Mouse (Mus musculus) hindbrain, embryonic 13.5 days (tissue): Measurements from ENCODE around the gene Slc7a1. TPM values are rescaled to one million over a fixed set of nuclear protein-coding genes. Genes with fewer than 3 reads are reported as not detected.

Source experiments
- ATAC-seq: fragments of 200-750 bp; cut with Nextera tagmentation; 2 replicates; pipeline ENCODE4 v1.8.0; 2017; ENCODE audit warnings: moderate TSS enrichment; ENCODE audit not compliant: low FRiP score
- H3K27ac ChIP-seq: fragments of 300-500 bp; sonication (generic); 2 replicates; pipeline ENCODE4 v1.5.1; 2015; ENCODE audit warnings: inconsistent platforms, mild to moderate bottlenecking, moderate library complexity
- H3K27me3 ChIP-seq: fragments of 300-500 bp; sonication (generic); 2 replicates; pipeline ENCODE4 v1.6.1; 2015; ENCODE audit warnings: mild to moderate bottlenecking, inconsistent platforms
- H3K36me3 ChIP-seq: fragments of 300-500 bp; sonication (generic); 2 replicates; pipeline ENCODE4 v1.6.1; 2015; ENCODE audit warnings: mild to moderate bottlenecking, inconsistent platforms
- H3K4me1 ChIP-seq: fragments of 300-500 bp; sonication (generic); replicated peaks from 2 replicates; pipeline ENCODE4 v1.6.1; 2015; ENCODE audit warnings: inconsistent platforms
- H3K4me2 ChIP-seq: fragments of 300-500 bp; sonication (generic); 2 replicates; pipeline ENCODE4 v1.6.1; 2015; ENCODE audit warnings: inconsistent platforms, mild to moderate bottlenecking, moderate library complexity
- H3K4me3 ChIP-seq: fragments of 300-500 bp; sonication (generic); 2 replicates; pipeline ENCODE4 v1.5.1; 2015; ENCODE audit warnings: mild to moderate bottlenecking, inconsistent platforms
- H3K9ac ChIP-seq: fragments of 300-500 bp; sonication (generic); 2 replicates; pipeline ENCODE4 v1.6.1; 2015; ENCODE audit warnings: mild to moderate bottlenecking, inconsistent platforms
- H3K9me3 ChIP-seq: fragments of 300-500 bp; sonication (generic); 2 replicates; pipeline ENCODE4 v1.6.1; 2016; ENCODE audit warnings: inconsistent platforms
- WGBS: fragments of 180-500 bp; shearing (Covaris S2); methylation state at CpG from one replicate; pipeline ENCODE4 v1.1.7; 2015; 5-methylcytosine and 5-hydroxymethylcytosine counted together
- polyA plus RNA-seq: library from polyadenylated mRNA; unstranded; fragments of >200 nt; fragmentation: Nextera tagmentation; extraction: Ambion mirVana; gene quantifications from 2 replicates; pipeline ENCODE4 v1.2.1, GENCODE M21; 2015

The Slc7a1 gene
- polyA plus RNA-seq, 1 experiment from 2014 or later = 29.6 TPM

GRCm38 (mm10) chr5:148412504-148412903 is 12.8 kb upstream of the Slc7a1 start:
- Histone ChIP-seq H3K4me3 (no peak overlapping the region), H3K9me3 (no peaks in the 10 kb centered on the region), H3K27ac (no peak overlapping the region), H3K4me2 (no peak overlapping the region), H3K9ac (no peak overlapping the region), H3K4me1 (no peaks in the 10 kb centered on the region), H3K36me3 (no peaks in the 10 kb centered on the region), H3K27me3 (no peaks in the 10 kb centered on the region)
- 94% methylated on average over 4 of the region's 4 CpGs for WGBS
- no peak for ATAC-seq

- Histone ChIP-seq H3K9ac (no peak overlapping the region), H3K4me3 (no peak overlapping the region), H3K27ac (no peak overlapping the region), H3K4me1 (no peaks in the 10 kb centered on the region), H3K27me3 (no peaks in the 10 kb centered on the region), H3K4me2 (no peak overlapping the region), H3K9me3 (0 out of 2 replicates have a peak, but pooled peaks cover 4% of the 10 kb centered on the region), H3K36me3 (no peaks in the 10 kb centered on the region)
- WGBS = 84% methylated on average over 8 of the region's 8 CpGs
- no peak for ATAC-seq
These were observed 9.8 kb upstream of the Slc7a1 start for GRCm38 (mm10) chr5:148409465-148409864.

GRCm38 (mm10) chr5:148406913-148407312 is 7.2 kb upstream of the Slc7a1 start:
- ATAC-seq = no peak
- Histone ChIP-seq H3K27me3 (0 out of 2 replicates have a peak, but pooled peaks cover 1% of the 10 kb centered on the region), H3K4me2 (no peak overlapping the region), H3K9me3 (0 out of 2 replicates have a peak, but pooled peaks cover 4% of the 10 kb centered on the region), H3K4me1 (no peaks in the 10 kb centered on the region), H3K36me3 (no peaks in the 10 kb centered on the region), H3K27ac (no peak overlapping the region), H3K9ac (no peak overlapping the region), H3K4me3 (no peak overlapping the region)
- WGBS = 88% methylated on average over 2 of the region's 2 CpGs

GRCm38 (mm10) chr5:148404548-148404947 is 4.8 kb upstream of the Slc7a1 start:
- H3K4me3 ChIP-seq = no peak overlapping the region
- H3K4me2 ChIP-seq = no peak overlapping the region
- H3K27me3 ChIP-seq = 0 out of 2 replicates have a peak, but pooled peaks cover 3% of the 10 kb centered on the region
- H3K27ac ChIP-seq = no peak overlapping the region
- H3K4me1 ChIP-seq = peaks cover 5% of the 10 kb centered on the region
- ATAC-seq = no peak
- no peak overlapping the region for H3K9ac ChIP-seq
- 0 out of 2 replicates have a peak, but pooled peaks cover 4% of the 10 kb centered on the region for H3K9me3 ChIP-seq
- H3K36me3 ChIP-seq = no peaks in the 10 kb centered on the region
- 95% methylated on average over 7 of the region's 7 CpGs for WGBS

GRCm38 (mm10) chr5:148402641-148403040 is 2.9 kb upstream of the Slc7a1 start:
- Histone ChIP-seq H3K9me3 (0 out of 2 replicates have a peak, but pooled peaks cover 4% of the 10 kb centered on the region), H3K4me2 (no peak overlapping the region), H3K36me3 (no peaks in the 10 kb centered on the region), H3K4me3 (no peak overlapping the region), H3K27me3 (0 out of 2 replicates have a peak, but pooled peaks cover 3% of the 10 kb centered on the region), H3K4me1 (peaks cover 20% of the 10 kb centered on the region), H3K27ac (no peak overlapping the region), H3K9ac (no peak overlapping the region)
- ATAC-seq = no peak
- WGBS = 42% methylated on average over 4 of the region's 4 CpGs

GRCm38 (mm10) chr5:148398766-148399659 is 691 bp downstream of the Slc7a1 start:
- Histone ChIP-seq H3K27me3 (0 out of 2 replicates have a peak, but pooled peaks cover 3% of the 10 kb centered on the region), H3K9ac (peak overlapping the region; percentile 86), H3K27ac (peak overlapping the region; percentile 49), H3K4me1 (peaks cover 23% of the 10 kb centered on the region), H3K36me3 (no peaks in the 10 kb centered on the region), H3K4me2 (peak overlapping the region; percentile 98), H3K4me3 (peak overlapping the region; percentile 78), H3K9me3 (no peaks in the 10 kb centered on the region)
- WGBS = 4% methylated on average over 58 of the region's 58 CpGs
- ATAC-seq = peak; percentile 84

GRCm38 (mm10) chr5:148398451-148398765 is 1.3 kb downstream of the Slc7a1 start:
- peak overlapping the region; percentile 78 for H3K4me3 ChIP-seq
- H3K27me3 ChIP-seq = 0 out of 2 replicates have a peak, but pooled peaks cover 3% of the 10 kb centered on the region
- WGBS = 62% methylated on average over 6 of the region's 6 CpGs
- 0 out of 2 replicates have a peak overlapping the region, but pooled peaks have one; percentile 86 for H3K9ac ChIP-seq
- ATAC-seq = no peak
- H3K36me3 ChIP-seq = no peaks in the 10 kb centered on the region
- 0 out of 2 replicates have a peak overlapping the region, but pooled peaks have one; percentile 49 for H3K27ac ChIP-seq
- peak overlapping the region; percentile 98 for H3K4me2 ChIP-seq
- no peaks in the 10 kb centered on the region for H3K9me3 ChIP-seq
- H3K4me1 ChIP-seq = peaks cover 23% of the 10 kb centered on the region

GRCm38 (mm10) chr5:148397911-148398310 is 1.8 kb downstream of the Slc7a1 start:
- WGBS = 66% methylated on average over 5 of the region's 5 CpGs

GRCm38 (mm10) chr5:148397418-148397817 is 2.3 kb downstream of the Slc7a1 start:
- no peaks in the 10 kb centered on the region for H3K36me3 ChIP-seq
- no peak for ATAC-seq
- H3K9ac ChIP-seq = no peak overlapping the region
- H3K27ac ChIP-seq = no peak overlapping the region
- 98% methylated on average over 4 of the region's 4 CpGs for WGBS
- H3K4me1 ChIP-seq = peaks cover 23% of the 10 kb centered on the region
- no peaks in the 10 kb centered on the region for H3K9me3 ChIP-seq
- H3K4me2 ChIP-seq = no peak overlapping the region
- 0 out of 2 replicates have a peak, but pooled peaks cover 3% of the 10 kb centered on the region for H3K27me3 ChIP-seq
- no peak overlapping the region for H3K4me3 ChIP-seq

More at GRCm38 (mm10) chr5:148397911-148398310, 1.8 kb downstream of the Slc7a1 start:
- 0 out of 2 replicates have a peak overlapping the region, but pooled peaks have one; percentile 78 for H3K4me3 ChIP-seq
- H3K9me3 ChIP-seq = no peaks in the 10 kb centered on the region
- peaks cover 23% of the 10 kb centered on the region for H3K4me1 ChIP-seq
- H3K27me3 ChIP-seq = 0 out of 2 replicates have a peak, but pooled peaks cover 3% of the 10 kb centered on the region
- no peak for ATAC-seq
- H3K9ac ChIP-seq = no peak overlapping the region
- H3K27ac ChIP-seq = no peak overlapping the region
- no peaks in the 10 kb centered on the region for H3K36me3 ChIP-seq
- H3K4me2 ChIP-seq = peak overlapping the region; percentile 98

- H3K9ac ChIP-seq = no peak overlapping the region
- H3K27ac ChIP-seq = no peak overlapping the region
- ATAC-seq = no peak
These were observed 6.4 kb downstream of the Slc7a1 start for GRCm38 (mm10) chr5:148393316-148393715.

GRCm38 (mm10) chr5:148392831-148393230 is 6.9 kb downstream of the Slc7a1 start:
- Histone ChIP-seq H3K9ac (no peak overlapping the region), H3K4me2 (no peak overlapping the region), H3K27me3 (no peaks in the 10 kb centered on the region), H3K36me3 (no peaks in the 10 kb centered on the region), H3K9me3 (no peaks in the 10 kb centered on the region), H3K27ac (no peak overlapping the region), H3K4me1 (0 out of 2 replicates have a peak, but pooled peaks cover 4% of the 10 kb centered on the region), H3K4me3 (no peak overlapping the region)
- ATAC-seq = no peak
- WGBS = 77% methylated on average over 6 of the region's 6 CpGs

More at GRCm38 (mm10) chr5:148393316-148393715, 6.4 kb downstream of the Slc7a1 start:
- Histone ChIP-seq H3K4me3 (no peak overlapping the region), H3K4me2 (no peak overlapping the region), H3K36me3 (no peaks in the 10 kb centered on the region), H3K9me3 (no peaks in the 10 kb centered on the region), H3K4me1 (peaks cover 9% of the 10 kb centered on the region; the same call in 1 of the 2 replicates), H3K27me3 (no peaks in the 10 kb centered on the region)
- WGBS = 83% methylated on average over 8 of the region's 8 CpGs
